Mouse (Mus musculus): ENCODE measurements around the gene Cage1. TPM values are rescaled to one million over a fixed set of nuclear protein-coding genes. Genes with fewer than 3 reads are reported as not detected.

Cage1 gene
- total and polyA plus RNA-seq, 3 experiments, result 0.33 to 7.2 (median 2.9) TPM

GRCm38 (mm10) chr13:38077113-38077512 is 40.2 kb upstream of the Cage1 start:
- no peak for DNase-seq (ENCODE audit: low spot score)
- no peak for ATAC-seq (ENCODE audit: extremely low read depth, insufficient number of reproducible peaks, low FRiP score, poor library complexity, severe bottlenecking)
- H3K4me1 ChIP-seq (ENCODE audit: insufficient read depth, low read depth, low read length), result peaks cover 89% of the 10 kb centered on the region

DNA sequence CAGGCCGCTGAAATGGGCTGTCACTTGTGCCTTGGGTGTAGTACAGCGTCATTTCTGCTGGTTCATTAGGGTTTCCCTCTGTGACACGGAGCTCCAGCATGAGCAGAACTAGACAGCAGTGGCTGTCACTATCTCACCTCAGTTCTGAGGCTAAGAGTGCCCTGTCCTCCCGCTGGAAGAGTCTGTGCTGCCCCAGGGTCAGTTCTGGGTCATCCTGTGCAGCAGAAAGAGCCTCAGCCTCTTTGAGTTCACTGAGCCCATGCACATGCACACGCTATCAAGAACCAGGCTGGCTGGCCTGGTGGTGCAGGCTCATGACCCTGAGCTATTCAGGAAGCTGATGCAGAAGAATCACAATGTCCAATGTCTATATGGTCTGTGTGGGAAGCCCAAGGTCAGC is 37.5 kb upstream of the Cage1 start:
- peak overlapping the region; percentile 62; the same call in 1 of the 2 replicates for H3K4me3 ChIP-seq (ENCODE audit: low read depth, low read length)
- H3K36me3 ChIP-seq (replicated peaks), result no peaks in the 10 kb centered on the region
- no peaks in the 10 kb centered on the region for H3K27me3 ChIP-seq (ENCODE audit: insufficient read depth, low read length)
- DNase-seq (ENCODE audit: low spot score) (no peak), ATAC-seq (ENCODE audit: extremely low read depth, insufficient number of reproducible peaks, low FRiP score, poor library complexity, severe bottlenecking) (no peak; the same call in none of the 2 replicates)
- TF ChIP-seq TAL1 (conservative IDR thresholded peaks at IDR 0.05; ENCODE audit: low read depth, low read length) (no peak), GATA2 (IDR thresholded peaks at IDR 0.05; ENCODE audit: borderline replicate concordance, low read depth, low read length) (no peak), GATA1 (IDR thresholded peaks at IDR 0.05; ENCODE audit: borderline replicate concordance, low read length) (no peak)
- peaks cover 86% of the 10 kb centered on the region for H3K4me1 ChIP-seq (ENCODE audit: insufficient read depth, low read depth, low read length)
- no peaks in the 10 kb centered on the region for H3K9me3 ChIP-seq (replicated peaks)

More at GRCm38 (mm10) chr13:38077113-38077512, 40.2 kb upstream of the Cage1 start:
- Histone ChIP-seq H3K36me3 (replicated peaks) (no peaks in the 10 kb centered on the region), H3K9me3 (replicated peaks) (no peaks in the 10 kb centered on the region), H3K27me3 (ENCODE audit: insufficient read depth, low read length) (no peaks in the 10 kb centered on the region), H3K4me3 (ENCODE audit: low read depth, low read length) (peak overlapping the region; percentile 30; the same call in 1 of the 2 replicates)
- TF ChIP-seq GATA2 (IDR thresholded peaks at IDR 0.05; ENCODE audit: borderline replicate concordance, low read depth, low read length), result no peak
- no peak for TF ChIP-seq TAL1 (conservative IDR thresholded peaks at IDR 0.05; ENCODE audit: low read depth, low read length)
- TF ChIP-seq POLR2AphosphoS5 (IDR thresholded peaks at IDR 0.05; ENCODE audit: insufficient replicate concordance, low read depth, low read length), result no peak
- no peak for TF ChIP-seq CTCF (IDR thresholded peaks at IDR 0.05; ENCODE audit: low read depth, low read length)

- TF ChIP-seq GATA1 (IDR thresholded peaks at IDR 0.05; ENCODE audit: borderline replicate concordance, low read length), result no peak
- TF ChIP-seq TAL1 (conservative IDR thresholded peaks at IDR 0.05; ENCODE audit: low read depth, low read length), result peak; percentile 95
- ATAC-seq (ENCODE audit: extremely low read depth, insufficient number of reproducible peaks, low FRiP score, poor library complexity, severe bottlenecking) (peak; percentile 93), DNase-seq (ENCODE audit: low spot score) (peak; percentile 71)
- Histone ChIP-seq H3K4me1 (ENCODE audit: insufficient read depth, low read depth, low read length) (peaks cover 78% of the 10 kb centered on the region), H3K9me3 (replicated peaks) (no peaks in the 10 kb centered on the region), H3K27me3 (ENCODE audit: insufficient read depth, low read length) (no peaks in the 10 kb centered on the region), H3K4me3 (ENCODE audit: low read depth, low read length) (peak overlapping the region; percentile 62; the same call in 1 of the 2 replicates), H3K36me3 (replicated peaks) (no peaks in the 10 kb centered on the region)
Observed at GRCm38 (mm10) chr13:38073374-38074307, 36.8 kb upstream of the Cage1 start.

GRCm38 (mm10) chr13:38070945-38071344 is 34.1 kb upstream of the Cage1 start:
- ATAC-seq (ENCODE audit: extremely low read depth, insufficient number of reproducible peaks, low FRiP score, poor library complexity, severe bottlenecking) (no peak), DNase-seq (ENCODE audit: low spot score) (no peak)
- no peak overlapping the region for H3K4me3 ChIP-seq (ENCODE audit: low read depth, low read length)
- H3K36me3 ChIP-seq (replicated peaks), result peaks cover 5% of the 10 kb centered on the region
- no peaks in the 10 kb centered on the region for H3K27me3 ChIP-seq (ENCODE audit: insufficient read depth, low read length)
- no peak for TF ChIP-seq GATA1 (IDR thresholded peaks at IDR 0.05; ENCODE audit: borderline replicate concordance, low read length)
- TF ChIP-seq TAL1 (conservative IDR thresholded peaks at IDR 0.05; ENCODE audit: low read depth, low read length), result no peak
- TF ChIP-seq POLR2AphosphoS5 (IDR thresholded peaks at IDR 0.05; ENCODE audit: insufficient replicate concordance, low read depth, low read length), result no peak
- TF ChIP-seq CTCF (IDR thresholded peaks at IDR 0.05; ENCODE audit: low read depth, low read length), result no peak
- TF ChIP-seq GATA2 (IDR thresholded peaks at IDR 0.05; ENCODE audit: borderline replicate concordance, low read depth, low read length), result no peak
- H3K4me1 ChIP-seq (ENCODE audit: insufficient read depth, low read depth, low read length), result peaks cover 63% of the 10 kb centered on the region
- H3K9me3 ChIP-seq (replicated peaks), result no peaks in the 10 kb centered on the region

- TF ChIP-seq GATA1 (IDR thresholded peaks at IDR 0.05; ENCODE audit: borderline replicate concordance, low read length), result no peak
- peak; percentile 55; the same call in 1 of the 2 replicates for TF ChIP-seq CTCF (IDR thresholded peaks at IDR 0.05; ENCODE audit: low read depth, low read length)
- no peak for TF ChIP-seq TAL1 (conservative IDR thresholded peaks at IDR 0.05; ENCODE audit: low read depth, low read length)
- Histone ChIP-seq H3K4me3 (ENCODE audit: low read depth, low read length) (no peak overlapping the region), H3K36me3 (replicated peaks) (peaks cover 52% of the 10 kb centered on the region), H3K4me1 (ENCODE audit: insufficient read depth, low read depth, low read length) (peaks cover 27% of the 10 kb centered on the region), H3K9me3 (replicated peaks) (no peaks in the 10 kb centered on the region), H3K27me3 (ENCODE audit: insufficient read depth, low read length) (no peaks in the 10 kb centered on the region)
- DNase-seq (ENCODE audit: low spot score) (peak; percentile 32), ATAC-seq (ENCODE audit: extremely low read depth, insufficient number of reproducible peaks, low FRiP score, poor library complexity, severe bottlenecking) (peak; percentile 49)
Observed at GRCm38 (mm10) chr13:38064854-38065663, 28.2 kb upstream of the Cage1 start.

DNA sequence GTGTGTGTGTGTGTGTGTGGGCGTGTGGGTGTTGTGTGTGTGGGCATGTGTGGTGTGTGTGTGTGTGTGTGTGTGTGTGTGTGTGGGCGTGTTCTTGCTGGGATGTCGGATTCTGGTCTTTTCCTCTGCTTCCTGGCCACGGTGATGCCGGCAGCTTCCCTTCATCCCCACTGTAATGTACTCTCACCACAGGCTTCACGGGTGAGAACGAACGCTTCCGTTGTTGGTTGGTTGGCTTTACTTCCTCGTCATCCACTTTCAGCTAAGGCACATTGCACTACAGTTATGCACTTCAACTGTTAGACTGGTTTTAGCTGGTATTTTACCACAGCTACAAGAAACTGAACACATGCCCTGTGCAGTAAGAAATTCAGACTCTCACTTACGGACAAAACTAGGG is 25.8 kb upstream of the Cage1 start:
- Histone ChIP-seq H3K36me3 (replicated peaks) (peaks cover 74% of the 10 kb centered on the region), H3K4me3 (ENCODE audit: low read depth, low read length) (no peak overlapping the region), H3K27me3 (ENCODE audit: insufficient read depth, low read length) (no peaks in the 10 kb centered on the region), H3K9me3 (replicated peaks) (no peaks in the 10 kb centered on the region), H3K4me1 (ENCODE audit: insufficient read depth, low read depth, low read length) (peaks cover 24% of the 10 kb centered on the region)
- no peak for ATAC-seq (ENCODE audit: extremely low read depth, insufficient number of reproducible peaks, low FRiP score, poor library complexity, severe bottlenecking)
- no peak for DNase-seq (ENCODE audit: low spot score)
- TF ChIP-seq GATA1 (IDR thresholded peaks at IDR 0.05; ENCODE audit: borderline replicate concordance, low read length) (no peak), TAL1 (conservative IDR thresholded peaks at IDR 0.05; ENCODE audit: low read depth, low read length) (no peak), CTCF (IDR thresholded peaks at IDR 0.05; ENCODE audit: low read depth, low read length) (no peak), GATA2 (IDR thresholded peaks at IDR 0.05; ENCODE audit: borderline replicate concordance, low read depth, low read length) (no peak), POLR2AphosphoS5 (IDR thresholded peaks at IDR 0.05; ENCODE audit: insufficient replicate concordance, low read depth, low read length) (no peak)
